Mouse (Mus musculus): ENCODE measurements around the gene Ctse. TPM values are rescaled to one million over a fixed set of nuclear protein-coding genes. Genes with fewer than 3 reads are reported as not detected.

The Ctse gene
- polyA plus RNA-seq (2012; rRNA removed) = 0.42 and 1.7 TPM in 2 replicates

GRCm38 (mm10) chr1:131637791-131638540 lies at the start of gene Ctse:
Gene Ctse, plus strand, starts transcription at chr1:131638306.

GRCm38 (mm10) chr1:131598905-131599304 lies 39.2 kb upstream of the Ctse start, which contains the start of gene Avpr1b:
Gene Avpr1b, plus strand, starts transcription at chr1:131599239.

GRCm38 (mm10) chr1:131688475-131688874 lies 50.4 kb downstream of the Ctse start, which contains the start of gene Rab7b:
Gene Rab7b, plus strand, starts transcription at chr1:131688695.

Other genes with a start within 250 kb of the Ctse start
- 17.7 and 18.8 TPM in 2 replicates for gene Srgap2, start 111.0 kb upstream of the Ctse start, polyA plus RNA-seq (2012; rRNA removed)
- 0.22 and 0.28 TPM in 2 replicates for gene Fam72a, start 110.4 kb upstream of the Ctse start, polyA plus RNA-seq (2012; rRNA removed)
- not detected in 2 replicates for gene Avpr1b, start 39.1 kb upstream of the Ctse start, polyA plus RNA-seq (2012; rRNA removed)
- 7.5 and 8.2 TPM in 2 replicates for gene Rab7b, start 50.4 kb downstream of the Ctse start, polyA plus RNA-seq (2012; rRNA removed)
- gene Slc26a9, start 105.7 kb downstream of the Ctse start, polyA plus RNA-seq (2012; rRNA removed) = 0.63 and 0.74 TPM in 2 replicates
- 0.92 and 1.1 TPM in 2 replicates for gene Pm20d1, start 159.1 kb downstream of the Ctse start, polyA plus RNA-seq (2012; rRNA removed)
- 112 and 130 TPM in 2 replicates for gene Slc41a1, start 189.2 kb downstream of the Ctse start, polyA plus RNA-seq (2012; rRNA removed)
- gene Rab29, start 228.9 kb downstream of the Ctse start, polyA plus RNA-seq (2012; rRNA removed) = 20.3 and 34.5 TPM in 2 replicates

All from ovary, adult 2 months (tissue).